Mouse (Mus musculus): ENCODE measurements around the gene Fam124b.
A peak's percentile ranks its signal among the peaks of the same experiment; 100 is the strongest.

Gene Fam124b

GRCm38 (mm10) chr1:80218268-80218667, at the start of gene Fam124b:
Fam124b (minus strand) TSS chr1:80218473.
- no peak for DNase-seq

GRCm38 (mm10) chr1:80260443-80260842, 42.2 kb upstream of the Fam124b start:
- no peak for DNase-seq

- no peak for DNase-seq
These were observed 40.4 kb upstream of the Fam124b start for GRCm38 (mm10) chr1:80258632-80259031.

GRCm38 (mm10) chr1:80253309-80253708, 35.0 kb upstream of the Fam124b start:
- DNase-seq: no peak

GRCm38 (mm10) chr1:80250247-80250646, 32.0 kb upstream of the Fam124b start:
- DNase-seq: no peak

GRCm38 (mm10) chr1:80247131-80247530, 28.9 kb upstream of the Fam124b start:
- DNase-seq: no peak

- no peak for DNase-seq
These were observed 25.9 kb upstream of the Fam124b start for GRCm38 (mm10) chr1:80244123-80244522.

- no peak for DNase-seq
These were observed 23.3 kb upstream of the Fam124b start for GRCm38 (mm10) chr1:80241579-80241978.

GRCm38 (mm10) chr1:80240017-80240660, 21.9 kb upstream of the Fam124b start:
- no peak for DNase-seq

- DNase-seq: no peak
These were observed 21.2 kb upstream of the Fam124b start for GRCm38 (mm10) chr1:80239481-80239880.

- no peak for DNase-seq
These were observed 18.9 kb upstream of the Fam124b start for GRCm38 (mm10) chr1:80236951-80237702.

- no peak for DNase-seq
These were observed 17.9 kb upstream of the Fam124b start for GRCm38 (mm10) chr1:80236126-80236525.

- DNase-seq: no peak
These were observed 12.3 kb upstream of the Fam124b start for GRCm38 (mm10) chr1:80230612-80231011.

GRCm38 (mm10) chr1:80224839-80225412, 6.7 kb upstream of the Fam124b start:
- no peak for DNase-seq

GRCm38 (mm10) chr1:80221151-80221550, 2.9 kb upstream of the Fam124b start:
- no peak for DNase-seq

GRCm38 (mm10) chr1:80213826-80214225, 4.4 kb downstream of the Fam124b start:
- no peak for DNase-seq

- DNase-seq: peak; percentile 2
These were observed 5.1 kb downstream of the Fam124b start for GRCm38 (mm10) chr1:80213146-80213545.

GRCm38 (mm10) chr1:80202314-80202713, 16.0 kb downstream of the Fam124b start:
- DNase-seq: no peak

GRCm38 (mm10) chr1:80192837-80193236, 25.4 kb downstream of the Fam124b start:
- DNase-seq: no peak

- no peak for DNase-seq
These were observed 36.9 kb downstream of the Fam124b start for GRCm38 (mm10) chr1:80181414-80181805.

- peak; percentile 45 for DNase-seq
These were observed 37.4 kb downstream of the Fam124b start for GRCm38 (mm10) chr1:80180767-80181413.

- no peak for DNase-seq
These were observed 38.1 kb downstream of the Fam124b start for GRCm38 (mm10) chr1:80180128-80180527.

GRCm38 (mm10) chr1:80177651-80178382, 40.5 kb downstream of the Fam124b start:
- no peak for DNase-seq
